Mouse (Mus musculus) heart, adult 18-20 months (tissue): ENCODE measurements around the gene Afg1l. TPM values are rescaled to one million over a fixed set of nuclear protein-coding genes. Genes with fewer than 3 reads are reported as not detected.

ENCODE experiments used
- DNase-seq, 2 experiments: peaks; one replicate each; pipeline ENCODE4 v3.0.0; 2021 to 2022; ENCODE audit warnings: mixed read lengths in 1 of 2
- total RNA-seq, 2 experiments: library from RNA; stranded (reverse); gene quantifications; 2 replicates each; pipeline ENCODE4 v1.2.3; 2021

The Afg1l gene
- total RNA-seq, 2 experiments from 2014 or later: 31.8 to 32.7 TPM

DNA sequence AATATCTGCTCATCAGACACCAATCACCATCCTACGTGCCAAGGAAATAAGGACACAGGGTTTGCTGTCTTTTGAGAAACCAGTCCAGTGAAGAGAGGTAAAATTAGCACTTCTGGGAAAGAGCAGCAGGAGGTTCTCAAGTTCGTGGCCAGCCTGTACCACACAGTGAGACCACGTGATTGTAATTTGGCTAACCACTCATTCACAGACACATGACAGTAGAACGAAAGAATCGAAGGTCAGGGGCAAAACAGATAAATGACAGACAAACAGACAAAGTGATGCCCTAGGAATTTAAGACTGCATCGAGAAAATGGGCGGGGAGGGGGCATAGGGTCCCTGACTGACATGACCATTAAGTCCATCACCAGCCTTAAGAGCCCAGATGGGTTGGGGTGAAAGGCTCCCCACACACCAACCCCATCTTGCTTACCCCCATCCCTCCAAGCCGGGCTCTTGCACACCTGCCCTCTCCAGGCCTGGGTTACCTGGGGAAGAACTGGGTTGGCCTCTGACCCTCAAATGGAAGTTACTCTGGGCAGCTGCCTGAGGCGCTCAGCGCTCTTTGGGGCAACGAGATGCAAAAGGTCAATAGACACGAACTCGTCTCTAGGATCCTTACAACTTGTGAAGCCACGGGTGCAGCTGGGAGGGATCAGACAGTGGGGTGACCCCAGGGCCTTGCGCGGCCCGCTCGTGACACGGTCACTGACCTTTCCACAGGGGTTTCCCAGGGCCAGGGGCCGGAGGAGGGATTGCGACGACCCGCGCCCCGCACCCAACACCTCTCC, 620 bp downstream of the Afg1l start:
- DNase-seq: no peak

DNA sequence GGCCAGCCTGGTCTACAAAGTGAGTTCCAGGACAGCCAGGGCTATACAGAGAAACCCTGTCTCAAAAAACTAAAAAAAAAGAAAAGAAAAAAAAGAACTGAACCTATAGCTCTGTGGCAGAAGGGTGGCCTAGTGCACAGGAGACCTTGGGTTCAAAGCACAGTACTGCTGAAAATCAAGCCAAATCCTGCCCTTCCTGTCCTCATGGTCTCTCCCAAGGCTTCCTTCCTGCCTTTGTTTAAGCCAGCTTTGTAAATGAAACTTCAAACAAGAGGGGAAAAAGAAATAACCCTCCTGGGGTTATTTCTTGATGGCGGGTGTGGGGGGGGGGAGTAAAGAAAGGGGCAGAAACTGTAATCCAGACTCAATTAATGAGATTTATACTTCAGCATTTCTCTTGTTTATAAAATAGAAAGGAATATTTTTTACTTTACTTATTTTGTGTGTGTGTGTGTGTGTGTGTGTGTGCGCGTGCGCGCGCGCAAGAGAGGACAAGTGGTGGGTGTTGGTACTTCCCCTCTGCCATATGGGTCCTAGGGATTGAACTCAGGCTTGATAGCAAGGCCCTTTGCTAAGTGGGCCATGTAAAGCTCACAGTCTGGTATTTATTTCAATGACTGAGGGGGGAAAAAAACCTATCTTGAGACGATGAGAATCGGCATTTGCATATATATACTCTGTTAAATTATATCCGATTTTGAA, 1.4 kb downstream of the Afg1l start:
- DNase-seq: peak in 1 of 2 experiments; percentile 76

DNA sequence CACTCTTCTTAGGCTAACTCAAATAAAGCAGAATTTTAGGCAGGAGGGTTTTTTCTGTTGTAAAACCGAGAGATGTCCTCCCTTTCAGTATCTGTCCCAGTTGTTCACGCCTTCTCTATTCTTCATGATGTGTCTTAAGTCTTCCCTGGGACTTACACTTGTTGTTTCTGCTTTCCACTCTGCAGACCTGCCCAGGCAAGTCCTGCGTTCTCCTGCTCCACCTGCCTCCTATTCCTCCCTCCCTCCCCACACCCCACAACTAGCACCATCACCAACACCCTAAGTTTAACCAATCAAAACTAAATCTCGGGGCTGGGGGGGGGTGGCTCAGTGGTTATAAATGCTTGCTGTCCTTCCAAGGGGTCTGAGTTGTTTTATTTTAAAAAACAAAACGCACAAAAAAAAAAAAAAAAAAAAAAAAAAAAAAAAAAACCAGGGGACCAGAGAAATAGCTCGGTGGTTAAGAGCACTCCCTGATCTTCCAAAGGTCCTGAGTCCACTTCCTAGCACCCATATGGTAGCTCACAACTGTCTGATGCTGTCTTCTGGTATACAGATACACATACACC, 3.3 kb downstream of the Afg1l start:
- DNase-seq: no peak

DNA sequence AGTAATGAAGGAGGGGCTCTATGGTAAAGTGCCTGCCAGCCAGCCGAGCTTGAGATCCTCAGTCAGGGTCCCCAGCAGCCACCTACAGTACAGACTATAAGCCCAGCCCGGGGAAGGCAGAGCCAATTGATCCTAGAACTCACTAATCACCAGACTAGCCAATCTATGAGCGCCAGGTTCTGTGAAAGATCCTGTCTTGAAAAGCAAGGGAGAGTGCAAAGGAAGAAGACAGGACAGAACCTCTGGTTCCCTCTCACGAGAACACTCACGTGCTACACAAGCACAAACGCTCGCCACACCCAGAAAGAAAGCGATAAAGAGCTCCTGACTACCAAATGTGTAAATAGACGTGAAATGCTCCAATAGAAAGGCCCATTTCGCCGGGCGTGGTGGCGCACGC, 13.6 kb downstream of the Afg1l start:
- no peak for DNase-seq

DNA sequence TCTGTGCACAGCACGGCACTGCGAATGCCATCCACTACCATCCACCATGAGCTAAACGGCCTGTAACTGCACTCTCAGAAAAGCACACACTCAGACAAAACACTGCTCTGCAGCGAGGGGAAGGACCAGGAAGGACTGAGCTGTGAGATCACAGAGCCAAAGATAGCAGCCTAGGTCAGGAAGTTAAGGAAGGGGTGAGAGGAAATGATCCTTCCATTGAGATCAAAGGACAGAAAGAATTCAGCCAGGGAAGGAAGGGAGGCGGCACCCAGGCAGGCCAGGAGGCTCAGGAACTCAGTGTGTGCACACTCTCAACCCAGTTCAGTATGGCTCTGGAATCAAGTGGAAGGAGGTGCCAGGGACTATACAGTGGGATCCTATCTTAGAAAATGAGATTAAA, 14.1 kb downstream of the Afg1l start:
- DNase-seq: peak; percentile 52 to 80

DNA sequence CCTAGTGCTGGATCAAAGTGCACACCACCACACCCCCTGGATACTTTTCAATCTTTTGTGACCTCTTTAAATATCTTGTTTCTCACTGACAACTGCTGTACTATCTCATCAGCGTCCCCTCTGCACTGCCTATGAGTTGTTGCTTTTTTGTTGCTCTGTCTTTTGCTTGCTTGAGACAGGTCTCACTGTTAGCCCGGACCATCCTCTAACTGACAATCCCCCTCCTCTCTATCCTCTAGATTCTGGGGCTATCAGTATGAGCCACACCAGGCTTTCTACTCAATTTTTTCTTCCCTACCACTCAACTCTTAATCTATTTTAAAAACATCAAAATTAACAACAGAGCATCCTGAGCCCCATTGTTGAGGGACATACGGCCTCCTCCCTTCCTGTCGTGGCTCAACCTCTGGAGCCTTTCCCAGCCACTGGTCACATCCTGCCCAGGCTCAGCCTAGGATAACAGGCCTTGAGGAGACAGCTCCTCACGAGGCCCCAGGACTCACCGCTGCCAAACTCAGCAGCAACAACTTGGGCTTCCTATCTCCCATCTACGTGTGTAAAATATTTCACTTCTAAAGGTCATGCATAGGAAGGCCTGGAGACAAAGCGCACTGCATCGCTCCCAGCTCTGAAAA, 20.7 kb downstream of the Afg1l start:
- DNase-seq: peak; percentile 76 to 92

DNA sequence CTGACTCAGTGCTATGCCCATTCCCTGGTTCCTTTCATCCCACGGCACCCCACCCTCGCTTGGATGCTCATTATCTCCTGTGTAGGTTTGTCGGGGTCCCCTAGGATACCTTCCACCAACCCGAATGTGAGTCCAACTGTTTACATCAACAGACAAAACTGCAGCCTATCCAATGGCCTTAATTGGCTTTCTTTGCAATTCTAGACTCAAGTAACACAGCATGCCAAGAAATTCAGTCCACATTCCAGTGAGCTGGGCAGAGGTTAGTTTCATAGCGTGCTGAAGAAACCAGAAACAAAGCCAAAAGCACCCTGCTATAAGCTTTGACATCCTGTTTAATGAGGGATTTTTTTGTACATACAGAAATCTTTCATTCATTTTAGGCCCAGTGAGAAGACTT, 22.4 kb downstream of the Afg1l start:
- no peak for DNase-seq

DNA sequence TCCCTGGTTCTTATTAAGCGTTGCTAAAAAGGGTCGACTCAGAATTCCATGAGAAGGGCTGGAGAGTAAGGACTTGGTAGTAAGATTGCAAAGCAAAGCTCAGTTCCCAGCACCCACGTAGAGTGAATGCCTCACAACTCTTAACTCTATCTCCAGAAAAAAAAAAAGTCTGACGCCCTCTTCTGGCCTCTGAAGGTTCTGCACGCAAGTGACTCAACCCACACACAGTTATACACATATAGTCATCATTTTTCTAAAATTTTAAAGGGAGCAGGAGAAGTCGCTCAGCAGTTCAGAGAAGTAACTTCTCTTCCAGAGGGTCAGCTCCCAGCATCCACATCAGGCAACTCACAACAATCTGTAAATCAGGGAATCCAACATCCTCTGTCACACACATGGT, 23.7 kb downstream of the Afg1l start:
- no peak for DNase-seq

DNA sequence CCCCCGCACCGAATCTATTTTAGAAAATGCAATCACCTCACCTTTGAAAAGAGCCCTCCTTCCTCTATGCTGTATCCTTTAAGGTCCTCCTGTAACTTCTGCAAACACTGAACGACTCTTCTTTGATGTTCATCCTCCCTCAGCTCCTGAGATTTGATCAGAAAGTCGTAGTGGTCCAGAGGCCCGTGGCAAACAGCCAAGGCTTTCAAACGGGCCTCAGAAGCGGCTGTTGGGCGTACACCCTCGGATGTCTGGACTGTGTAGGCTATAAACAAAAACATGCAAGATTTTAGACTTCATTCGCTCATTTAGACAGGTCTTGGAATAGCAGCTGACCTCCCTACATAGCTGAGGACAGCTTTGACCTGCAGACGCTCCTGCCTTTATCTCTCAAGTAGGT, 24.1 kb downstream of the Afg1l start:
- no peak for DNase-seq

DNA sequence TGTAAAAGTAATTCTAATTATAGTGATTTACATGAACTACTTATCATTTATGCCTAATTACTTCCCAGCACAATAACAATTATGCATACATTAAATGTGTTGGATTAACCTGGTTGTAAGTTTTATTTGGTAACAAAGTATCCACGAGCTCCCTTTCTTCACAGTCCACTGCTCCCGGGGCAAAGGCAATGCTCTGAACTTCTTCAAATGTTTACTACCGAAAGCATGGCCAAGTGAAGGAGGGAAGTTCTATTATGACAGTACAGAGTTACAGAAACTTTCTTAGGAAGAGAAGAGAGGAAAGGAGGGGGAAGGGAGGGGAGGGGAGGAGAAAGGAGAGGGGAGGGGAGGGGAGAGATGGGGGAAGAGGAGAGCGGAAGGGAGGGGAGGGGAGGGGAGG, 28.7 kb downstream of the Afg1l start:
- DNase-seq: no peak

DNA sequence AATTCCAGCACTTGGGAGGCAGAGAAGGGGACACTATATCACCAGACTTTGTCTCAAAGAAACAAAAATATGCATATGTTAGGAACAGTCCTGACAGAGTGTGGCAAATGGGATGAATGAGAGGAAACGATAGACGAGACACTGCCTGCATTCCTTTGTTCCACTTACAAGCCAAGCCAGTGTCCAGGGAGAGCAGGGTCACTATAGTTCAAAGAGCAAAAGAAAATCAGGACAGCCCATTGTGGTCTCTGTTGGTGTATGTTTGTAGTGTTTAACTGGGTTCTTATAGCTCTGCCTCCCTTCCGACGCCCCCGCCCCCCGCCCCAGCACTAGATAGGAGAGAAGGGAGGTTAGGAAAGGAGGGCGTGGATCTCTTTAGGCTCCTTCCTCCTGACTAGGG, 30.0 kb downstream of the Afg1l start:
- DNase-seq: no peak

DNA sequence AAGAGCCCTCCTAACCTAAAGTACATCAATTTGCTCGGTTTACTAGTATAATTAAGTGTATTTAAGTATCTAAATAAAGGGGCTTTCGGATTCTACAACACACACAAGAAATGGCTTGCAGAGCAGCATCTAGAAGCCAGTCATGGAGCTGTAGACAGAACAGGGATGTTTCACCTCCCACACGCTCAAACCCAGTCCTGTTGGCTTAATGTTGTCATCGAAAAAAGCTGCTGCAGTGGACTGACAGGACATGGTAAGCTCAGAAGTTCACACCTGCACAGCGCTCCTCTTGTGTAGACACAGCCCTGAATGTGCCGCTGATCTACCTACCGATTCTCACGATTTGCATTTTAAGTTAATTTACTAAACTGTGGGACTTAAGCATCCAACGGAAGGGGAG, 32.2 kb downstream of the Afg1l start:
- DNase-seq: no peak

DNA sequence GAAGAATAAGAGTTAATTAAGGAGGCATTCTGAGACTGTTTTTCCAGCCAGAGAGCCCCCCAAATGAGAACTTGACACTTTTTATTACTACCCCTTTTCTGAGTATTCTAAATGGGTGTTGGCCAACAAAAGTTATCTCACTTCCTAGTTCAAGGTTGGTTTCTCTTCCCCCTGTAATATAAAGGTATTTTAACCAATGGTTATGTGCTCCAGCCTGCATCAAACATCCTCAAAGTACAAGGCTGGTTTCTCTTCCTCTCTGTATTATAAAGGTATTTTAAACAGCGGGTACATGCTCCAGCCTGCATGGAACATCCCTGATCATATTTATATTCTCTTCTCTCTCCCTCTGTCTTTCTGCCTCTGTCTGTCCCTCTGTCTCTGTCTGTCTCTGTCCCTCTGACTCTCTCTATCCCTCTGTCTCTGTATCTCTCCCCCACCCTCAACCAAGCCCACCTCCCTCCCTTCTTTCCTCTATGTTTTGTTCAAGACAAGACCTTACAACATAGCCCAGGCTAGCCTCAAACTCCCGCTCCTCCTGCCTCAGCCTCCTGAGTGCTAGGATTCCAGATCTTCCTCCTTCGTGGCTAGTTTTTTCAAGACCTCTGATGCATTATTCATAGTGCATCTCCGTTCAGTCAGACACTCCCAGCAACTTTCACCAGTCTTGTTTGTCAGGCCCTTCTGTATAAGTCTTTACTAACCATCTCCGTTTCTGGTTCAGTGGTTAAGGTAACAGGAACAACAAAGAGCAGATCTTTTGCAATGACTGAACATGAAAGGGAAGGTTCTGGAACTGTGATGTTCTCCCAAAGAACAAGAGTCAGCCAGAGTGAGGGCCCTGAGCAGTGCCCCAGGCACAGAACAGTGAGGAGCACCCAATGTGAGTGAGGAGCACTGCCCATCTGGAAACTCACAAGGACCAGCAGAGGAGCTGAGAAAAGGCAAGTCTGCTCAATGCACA, 41.2 kb downstream of the Afg1l start:
- DNase-seq: no peak

DNA sequence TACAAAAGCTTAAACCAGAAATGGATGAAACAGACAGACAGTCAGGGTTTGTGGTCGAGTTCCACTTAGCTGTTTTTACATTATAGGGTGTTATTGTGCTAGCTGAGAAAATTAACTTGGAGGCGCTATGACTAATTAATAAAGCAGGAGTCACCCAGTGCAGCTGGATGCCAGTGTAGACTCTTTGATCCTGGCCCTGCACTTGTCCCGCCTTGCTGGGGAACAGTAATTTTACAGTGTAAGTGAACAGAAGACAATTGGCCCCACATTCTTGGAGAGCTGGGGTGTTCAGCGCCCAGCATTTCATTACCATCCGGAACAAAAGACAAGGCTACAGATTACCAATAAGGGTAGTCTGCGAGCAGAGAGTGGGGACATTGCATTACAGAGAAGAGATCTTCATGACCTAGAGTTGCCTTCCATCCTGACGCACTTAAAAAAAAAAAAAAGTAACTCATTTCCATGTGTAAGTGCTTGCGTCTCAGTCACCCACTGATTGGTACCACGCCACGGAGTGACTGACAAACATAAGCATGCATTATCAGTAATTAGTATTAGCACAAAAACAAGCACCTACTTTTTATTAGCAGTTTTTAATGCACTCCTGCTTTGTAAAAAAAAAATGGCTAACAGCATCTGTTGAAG, 60.7 kb downstream of the Afg1l start:
- DNase-seq: no peak

DNA sequence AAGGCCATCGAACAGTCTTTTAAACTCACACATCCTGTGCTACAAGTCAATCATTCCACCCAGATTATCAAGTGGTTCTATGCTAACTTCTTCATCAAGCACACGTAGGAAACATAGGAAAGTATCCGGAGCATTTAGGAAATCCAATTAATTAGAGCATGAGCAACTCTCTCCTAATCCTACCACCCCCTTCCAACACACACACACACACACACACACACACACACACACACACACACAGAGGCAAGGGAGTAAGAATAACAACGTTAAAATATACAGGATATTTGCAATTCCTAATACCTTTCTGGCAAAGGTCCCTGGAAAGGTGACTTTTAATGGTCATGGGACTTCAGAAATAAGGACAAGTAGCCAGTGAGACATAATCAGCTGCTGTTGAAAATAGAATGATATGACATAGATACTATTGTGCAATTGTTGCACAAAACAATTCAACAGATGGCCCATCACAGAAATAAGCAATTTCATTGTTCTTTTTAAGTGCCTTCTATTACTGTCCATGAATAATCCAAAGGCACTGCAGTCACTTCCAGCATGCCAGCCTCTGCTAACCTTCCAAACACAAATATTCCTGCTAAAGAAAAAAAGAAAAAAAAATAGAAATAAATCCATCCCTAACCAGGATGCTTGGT, 62.4 kb downstream of the Afg1l start:
- no peak for DNase-seq

DNA sequence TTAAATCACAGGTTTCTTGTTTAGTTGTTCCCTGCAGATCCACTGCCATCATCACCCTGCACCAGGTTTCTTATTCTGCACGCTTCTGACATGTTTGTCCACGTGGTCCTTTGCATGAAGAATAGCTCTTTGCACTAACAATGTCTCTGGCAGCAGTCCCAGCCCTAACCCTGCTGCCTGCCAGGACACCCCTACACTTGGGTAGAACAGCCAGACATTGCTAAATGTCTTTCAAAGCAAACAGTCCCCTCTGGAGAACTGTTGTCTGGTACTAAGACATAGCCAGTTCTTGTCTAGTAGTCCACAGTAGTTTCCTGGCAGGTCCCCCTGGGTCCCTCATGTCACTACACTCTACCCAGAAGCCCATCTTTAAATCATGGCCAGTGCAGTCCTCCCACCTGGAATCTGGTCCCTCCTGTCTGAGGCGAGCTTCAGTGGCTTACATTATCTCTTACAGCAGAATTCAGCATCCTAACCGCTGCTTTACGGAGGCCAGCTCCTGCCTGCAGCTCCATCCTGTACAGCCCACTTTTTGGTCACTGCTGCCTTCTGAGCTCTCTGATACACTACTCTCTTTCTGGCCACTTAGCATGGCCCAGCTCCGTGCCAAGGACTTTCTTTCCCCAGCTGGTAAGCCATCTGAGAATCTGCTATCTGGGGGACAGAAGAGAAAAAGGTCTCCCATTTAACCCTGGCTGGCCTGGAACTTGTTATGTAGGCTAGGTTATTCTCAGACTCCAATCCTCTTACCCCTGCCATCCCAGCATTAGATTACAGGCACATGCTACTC, 67.4 kb downstream of the Afg1l start:
- DNase-seq: peak; percentile 54 to 57

DNA sequence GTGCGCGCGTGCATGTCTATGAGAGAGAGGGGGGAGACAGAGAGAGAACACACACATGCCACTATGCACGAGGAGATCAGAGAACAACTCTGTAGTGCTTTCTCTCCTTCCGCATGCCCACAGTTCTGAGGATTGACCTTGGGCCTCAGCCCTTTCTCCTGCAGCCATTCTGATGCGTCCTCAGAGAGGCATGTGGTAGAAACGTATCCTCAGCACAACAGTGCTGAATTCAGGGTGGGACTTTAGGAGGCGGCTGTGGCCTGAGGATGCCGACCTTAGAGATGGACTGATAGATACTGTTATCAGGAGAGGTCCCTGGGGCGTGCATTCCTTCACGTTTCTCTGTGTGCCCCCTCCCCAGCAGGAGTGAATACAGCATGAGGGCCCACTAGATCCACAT, 87.9 kb downstream of the Afg1l start:
- DNase-seq: no peak

DNA sequence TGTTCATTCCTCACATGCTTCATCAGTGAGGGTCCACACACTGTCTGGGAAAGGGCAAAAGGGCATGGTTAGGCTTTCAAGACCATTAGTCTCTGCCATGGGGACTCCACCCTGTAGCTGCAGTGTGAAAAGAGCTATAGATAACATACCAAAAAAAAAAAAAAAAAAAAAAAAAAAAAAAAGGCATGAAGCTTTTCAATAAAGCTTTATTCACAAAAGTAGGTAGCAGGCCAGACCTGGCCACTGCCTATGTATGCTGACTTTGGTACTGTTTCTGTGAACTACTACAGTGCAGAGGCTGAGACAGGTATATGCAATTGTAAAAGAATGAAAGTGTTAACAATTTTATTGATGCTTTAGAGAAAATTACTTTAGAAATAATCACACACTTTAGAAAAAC, 90.2 kb downstream of the Afg1l start:
- no peak for DNase-seq

DNA sequence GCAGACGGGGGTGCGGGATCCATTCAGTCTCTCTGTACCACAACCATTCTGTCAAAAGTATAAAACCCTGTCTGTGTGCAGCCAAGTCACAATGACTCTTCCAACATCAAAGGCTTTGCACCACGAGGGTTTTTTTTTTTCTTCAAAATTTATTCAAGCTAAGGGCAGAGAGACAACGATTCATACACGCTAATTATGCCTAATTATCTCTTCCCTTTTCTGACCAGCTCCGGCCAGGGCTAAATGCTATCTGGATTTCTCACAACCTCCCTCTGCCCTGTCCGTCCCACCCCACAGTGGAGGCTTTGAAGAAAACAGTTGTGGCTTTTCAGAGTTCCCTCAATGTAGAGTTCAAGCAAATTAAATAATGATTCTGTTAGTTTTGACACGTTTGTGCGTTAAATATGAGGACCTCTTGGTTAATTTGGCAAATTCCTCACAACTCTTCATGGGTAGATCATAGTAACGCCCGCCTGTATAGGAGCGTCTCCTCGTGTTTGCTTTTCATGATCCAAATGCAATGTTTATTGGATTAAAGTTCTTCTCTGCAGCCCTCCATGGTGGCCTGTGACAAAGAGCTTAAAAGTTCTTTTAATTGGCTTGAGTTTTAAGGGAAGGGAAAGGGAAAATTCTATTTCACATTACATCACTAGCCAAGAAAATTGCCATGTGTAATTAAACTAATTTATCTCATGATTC, 93.3 kb downstream of the Afg1l start:
- no peak for DNase-seq
